Mouse (Mus musculus): ENCODE measurements around the gene Armc6. TPM values are rescaled to one million over a fixed set of nuclear protein-coding genes. Genes with fewer than 3 reads are reported as not detected.

The Armc6 gene
- polyA plus RNA-seq, 1 experiment from 2014 or later, result 25.8 TPM

- Histone ChIP-seq H3K4me3 (ENCODE audit: low read depth, low read length) (no peak overlapping the region), H3K4me2 (ENCODE audit: low read length) (no peak overlapping the region), H3K9ac (ENCODE audit: low read length) (no peak overlapping the region), H3K36me3 (ENCODE audit: control insufficient read depth, insufficient read depth, low read length) (no peaks in the 10 kb centered on the region), H3K27ac (ENCODE audit: low read depth) (no peak overlapping the region), H3K4me1 (replicated peaks; ENCODE audit: control insufficient read depth, insufficient read depth, low read length) (no peaks in the 10 kb centered on the region), H3K9me3 (ENCODE audit: control insufficient read depth, low read length) (no peaks in the 10 kb centered on the region), H3K27me3 (replicated peaks; ENCODE audit: control insufficient read depth, insufficient read depth, low read length) (no peaks in the 10 kb centered on the region)
- ATAC-seq (replicated peaks; ENCODE audit: low FRiP score, low TSS enrichment, low read depth) (no peak), DNase-seq (ENCODE audit: low spot score) (no peak)
- 47% methylated on average over 3 of the region's 3 CpGs for WGBS
Measured at GRCm38 (mm10) chr8:70272949-70273348, 38.7 kb upstream of the Armc6 start.

GRCm38 (mm10) chr8:70268799-70269565 lies 34.7 kb upstream of the Armc6 start:
- no peak overlapping the region for H3K4me3 ChIP-seq (ENCODE audit: low read depth, low read length)
- ATAC-seq (replicated peaks; ENCODE audit: low FRiP score, low TSS enrichment, low read depth) (no peak), DNase-seq (ENCODE audit: low spot score) (no peak)
- no peaks in the 10 kb centered on the region for H3K27me3 ChIP-seq (replicated peaks; ENCODE audit: control insufficient read depth, insufficient read depth, low read length)
- no peak overlapping the region for H3K4me2 ChIP-seq (ENCODE audit: low read length)
- no peaks in the 10 kb centered on the region for H3K4me1 ChIP-seq (replicated peaks; ENCODE audit: control insufficient read depth, insufficient read depth, low read length)
- peaks cover 12% of the 10 kb centered on the region for H3K36me3 ChIP-seq (ENCODE audit: control insufficient read depth, insufficient read depth, low read length)
- H3K9ac ChIP-seq (ENCODE audit: low read length), result no peak overlapping the region
- H3K9me3 ChIP-seq (ENCODE audit: control insufficient read depth, low read length), result no peaks in the 10 kb centered on the region
- no peak overlapping the region for H3K27ac ChIP-seq (ENCODE audit: low read depth)
- WGBS, result 54% methylated on average over 11 of the region's 11 CpGs

GRCm38 (mm10) chr8:70268311-70268710 lies 34.0 kb upstream of the Armc6 start:
- no peaks in the 10 kb centered on the region for H3K4me1 ChIP-seq (replicated peaks; ENCODE audit: control insufficient read depth, insufficient read depth, low read length)
- DNase-seq (ENCODE audit: low spot score) (no peak), ATAC-seq (replicated peaks; ENCODE audit: low FRiP score, low TSS enrichment, low read depth) (no peak)
- no peak overlapping the region for H3K9ac ChIP-seq (ENCODE audit: low read length)
- H3K9me3 ChIP-seq (ENCODE audit: control insufficient read depth, low read length), result no peaks in the 10 kb centered on the region
- H3K36me3 ChIP-seq (ENCODE audit: control insufficient read depth, insufficient read depth, low read length), result peaks cover 19% of the 10 kb centered on the region
- H3K27ac ChIP-seq (ENCODE audit: low read depth), result no peak overlapping the region
- no peaks in the 10 kb centered on the region for H3K27me3 ChIP-seq (replicated peaks; ENCODE audit: control insufficient read depth, insufficient read depth, low read length)
- WGBS, result 63% methylated on average over 5 of the region's 5 CpGs
- H3K4me3 ChIP-seq (ENCODE audit: low read depth, low read length), result no peak overlapping the region
- no peak overlapping the region for H3K4me2 ChIP-seq (ENCODE audit: low read length)

GRCm38 (mm10) chr8:70267674-70268073 lies 33.4 kb upstream of the Armc6 start:
- ATAC-seq (replicated peaks; ENCODE audit: low FRiP score, low TSS enrichment, low read depth) (no peak), DNase-seq (ENCODE audit: low spot score) (no peak)
- Histone ChIP-seq H3K36me3 (ENCODE audit: control insufficient read depth, insufficient read depth, low read length) (peaks cover 25% of the 10 kb centered on the region), H3K4me2 (ENCODE audit: low read length) (no peak overlapping the region), H3K4me3 (ENCODE audit: low read depth, low read length) (no peak overlapping the region), H3K27me3 (replicated peaks; ENCODE audit: control insufficient read depth, insufficient read depth, low read length) (no peaks in the 10 kb centered on the region), H3K9me3 (ENCODE audit: control insufficient read depth, low read length) (no peaks in the 10 kb centered on the region), H3K27ac (ENCODE audit: low read depth) (no peak overlapping the region), H3K9ac (ENCODE audit: low read length) (no peak overlapping the region), H3K4me1 (replicated peaks; ENCODE audit: control insufficient read depth, insufficient read depth, low read length) (no peaks in the 10 kb centered on the region)
- 77% methylated on average over 3 of the region's 3 CpGs for WGBS

GRCm38 (mm10) chr8:70259043-70259442 lies 24.8 kb upstream of the Armc6 start:
- Histone ChIP-seq H3K4me3 (ENCODE audit: low read depth, low read length) (no peak overlapping the region), H3K27me3 (replicated peaks; ENCODE audit: control insufficient read depth, insufficient read depth, low read length) (no peaks in the 10 kb centered on the region), H3K4me2 (ENCODE audit: low read length) (no peak overlapping the region), H3K9me3 (ENCODE audit: control insufficient read depth, low read length) (no peaks in the 10 kb centered on the region), H3K9ac (ENCODE audit: low read length) (no peak overlapping the region), H3K4me1 (replicated peaks; ENCODE audit: control insufficient read depth, insufficient read depth, low read length) (no peaks in the 10 kb centered on the region), H3K27ac (ENCODE audit: low read depth) (no peak overlapping the region), H3K36me3 (ENCODE audit: control insufficient read depth, insufficient read depth, low read length) (peaks cover 100% of the 10 kb centered on the region)
- WGBS, result 79% methylated on average over 2 of the region's 2 CpGs
- ATAC-seq (replicated peaks; ENCODE audit: low FRiP score, low TSS enrichment, low read depth) (no peak), DNase-seq (ENCODE audit: low spot score) (no peak)

- ATAC-seq (replicated peaks; ENCODE audit: low FRiP score, low TSS enrichment, low read depth), result no peak
- no peak overlapping the region for H3K9ac ChIP-seq (ENCODE audit: low read length)
- H3K36me3 ChIP-seq (ENCODE audit: control insufficient read depth, insufficient read depth, low read length), result peaks cover 100% of the 10 kb centered on the region
Measured at GRCm38 (mm10) chr8:70258600-70258999, 24.3 kb upstream of the Armc6 start.

GRCm38 (mm10) chr8:70257456-70257855 lies 23.2 kb upstream of the Armc6 start:
- no peak overlapping the region for H3K27ac ChIP-seq (ENCODE audit: low read depth)
- no peak overlapping the region for H3K4me2 ChIP-seq (ENCODE audit: low read length)
- ATAC-seq (replicated peaks; ENCODE audit: low FRiP score, low TSS enrichment, low read depth) (no peak), DNase-seq (ENCODE audit: low spot score) (no peak)
- WGBS, result 77% methylated on average over 3 of the region's 3 CpGs
- H3K9ac ChIP-seq (ENCODE audit: low read length), result no peak overlapping the region
- H3K9me3 ChIP-seq (ENCODE audit: control insufficient read depth, low read length), result no peaks in the 10 kb centered on the region
- H3K4me3 ChIP-seq (ENCODE audit: low read depth, low read length), result no peak overlapping the region
- no peaks in the 10 kb centered on the region for H3K4me1 ChIP-seq (replicated peaks; ENCODE audit: control insufficient read depth, insufficient read depth, low read length)
- peaks cover 100% of the 10 kb centered on the region for H3K36me3 ChIP-seq (ENCODE audit: control insufficient read depth, insufficient read depth, low read length)
- H3K27me3 ChIP-seq (replicated peaks; ENCODE audit: control insufficient read depth, insufficient read depth, low read length), result no peaks in the 10 kb centered on the region

More at GRCm38 (mm10) chr8:70258600-70258999, 24.3 kb upstream of the Armc6 start:
- DNase-seq (ENCODE audit: low spot score), result no peak
- no peaks in the 10 kb centered on the region for H3K4me1 ChIP-seq (replicated peaks; ENCODE audit: control insufficient read depth, insufficient read depth, low read length)
- no peak overlapping the region for H3K4me2 ChIP-seq (ENCODE audit: low read length)
- H3K4me3 ChIP-seq (ENCODE audit: low read depth, low read length), result no peak overlapping the region
- no peaks in the 10 kb centered on the region for H3K9me3 ChIP-seq (ENCODE audit: control insufficient read depth, low read length)
- no peaks in the 10 kb centered on the region for H3K27me3 ChIP-seq (replicated peaks; ENCODE audit: control insufficient read depth, insufficient read depth, low read length)
- no peak overlapping the region for H3K27ac ChIP-seq (ENCODE audit: low read depth)
- WGBS, result 91% methylated on average over 5 of the region's 5 CpGs

GRCm38 (mm10) chr8:70254628-70255027 lies 20.4 kb upstream of the Armc6 start:
- Histone ChIP-seq H3K9me3 (ENCODE audit: control insufficient read depth, low read length) (no peaks in the 10 kb centered on the region), H3K27me3 (replicated peaks; ENCODE audit: control insufficient read depth, insufficient read depth, low read length) (no peaks in the 10 kb centered on the region), H3K4me2 (ENCODE audit: low read length) (no peak overlapping the region), H3K27ac (ENCODE audit: low read depth) (no peak overlapping the region), H3K36me3 (ENCODE audit: control insufficient read depth, insufficient read depth, low read length) (peaks cover 100% of the 10 kb centered on the region), H3K4me1 (replicated peaks; ENCODE audit: control insufficient read depth, insufficient read depth, low read length) (no peaks in the 10 kb centered on the region), H3K4me3 (ENCODE audit: low read depth, low read length) (no peak overlapping the region), H3K9ac (ENCODE audit: low read length) (no peak overlapping the region)
- DNase-seq (ENCODE audit: low spot score) (no peak), ATAC-seq (replicated peaks; ENCODE audit: low FRiP score, low TSS enrichment, low read depth) (no peak)
- 68% methylated on average over 1 of the region's 1 CpGs for WGBS

GRCm38 (mm10) chr8:70247841-70248240 lies 13.6 kb upstream of the Armc6 start:
- WGBS, result 91% methylated on average over 3 of the region's 3 CpGs
- H3K27ac ChIP-seq (ENCODE audit: low read depth), result no peak overlapping the region
- ATAC-seq (replicated peaks; ENCODE audit: low FRiP score, low TSS enrichment, low read depth) (no peak), DNase-seq (ENCODE audit: low spot score) (no peak)
- H3K9ac ChIP-seq (ENCODE audit: low read length), result no peak overlapping the region
- H3K4me1 ChIP-seq (replicated peaks; ENCODE audit: control insufficient read depth, insufficient read depth, low read length), result no peaks in the 10 kb centered on the region
- no peaks in the 10 kb centered on the region for H3K27me3 ChIP-seq (replicated peaks; ENCODE audit: control insufficient read depth, insufficient read depth, low read length)
- H3K4me2 ChIP-seq (ENCODE audit: low read length), result no peak overlapping the region
- H3K4me3 ChIP-seq (ENCODE audit: low read depth, low read length), result no peak overlapping the region
- H3K9me3 ChIP-seq (ENCODE audit: control insufficient read depth, low read length), result no peaks in the 10 kb centered on the region
- H3K36me3 ChIP-seq (ENCODE audit: control insufficient read depth, insufficient read depth, low read length), result peaks cover 90% of the 10 kb centered on the region
